Mouse (Mus musculus) midbrain, embryonic 11.5 days (tissue): Measurements from ENCODE around the gene Ms4a14. TPM values are rescaled to one million over a fixed set of nuclear protein-coding genes. Genes with fewer than 3 reads are reported as not detected.
"Not testable (repeated sequence)": the region's sequence is repeated elsewhere in the genome, so short reads cannot be mapped to it uniquely, and the experiment has no call there.

Experiments
- ATAC-seq: fragments of 200-750 bp; cut with Nextera tagmentation; 2 replicates; pipeline ENCODE4 v1.8.0; 2017; ENCODE audit warnings: moderate TSS enrichment, moderate library complexity; ENCODE audit not compliant: low FRiP score
- DNase-seq: peaks from one replicate; pipeline ENCODE4 v3.0.0; 2015; ENCODE audit warnings: low spot score; ENCODE audit errors: missing footprints
- H3K27ac ChIP-seq: fragments of 300-500 bp; sonication (generic); 2 replicates; pipeline ENCODE4 v1.5.1; 2014; ENCODE audit warnings: low read depth, low read length
- H3K27me3 ChIP-seq: fragments of 300-500 bp; sonication (generic); 2 replicates; pipeline ENCODE4 v1.6.1; 2014; ENCODE audit warnings: mild to moderate bottlenecking, low read length, moderate library complexity, mixed read lengths; ENCODE audit not compliant: control insufficient read depth, insufficient read depth
- H3K36me3 ChIP-seq: fragments of 300-500 bp; sonication (generic); 2 replicates; pipeline ENCODE4 v1.6.1; 2014; ENCODE audit warnings: mild to moderate bottlenecking, low read length, moderate library complexity, mixed read lengths; ENCODE audit not compliant: control insufficient read depth, insufficient read depth
- H3K4me1 ChIP-seq: fragments of 300-500 bp; sonication (generic); 2 replicates; pipeline ENCODE4 v1.6.1; 2014; ENCODE audit warnings: low read length; ENCODE audit not compliant: control insufficient read depth, insufficient read depth
- H3K4me2 ChIP-seq: fragments of 300-500 bp; sonication (generic); 2 replicates; pipeline ENCODE4 v1.6.1; 2014; ENCODE audit warnings: mild to moderate bottlenecking, moderate library complexity
- H3K4me3 ChIP-seq: fragments of 300-500 bp; sonication (generic); 2 replicates; pipeline ENCODE4 v1.5.1; 2014; ENCODE audit warnings: low read depth, low read length
- H3K9ac ChIP-seq: fragments of 300-500 bp; sonication (generic); 2 replicates; pipeline ENCODE4 v1.6.1; 2014; ENCODE audit warnings: low read length
- H3K9me3 ChIP-seq: fragments of 300-500 bp; sonication (generic); 2 replicates; pipeline ENCODE4 v1.6.1; 2016; ENCODE audit warnings: low read length; ENCODE audit not compliant: control insufficient read depth
- WGBS: fragments of 180-500 bp; shearing (Covaris S2); extraction: QIAGEN DNeasy Blood & Tissue Kit; methylation state at CpG from one replicate; pipeline ENCODE4 v1.1.7; 2014; 5-methylcytosine and 5-hydroxymethylcytosine counted together
- polyA plus RNA-seq: library from polyadenylated mRNA; unstranded; fragments of >200 nt; fragmentation: Nextera tagmentation; extraction: Ambion mirVana; gene quantifications from 2 replicates; pipeline ENCODE4 v1.2.1, GENCODE M21; 2014

Gene Ms4a14
- polyA plus RNA-seq, 1 experiment from 2014 or later, result not detected

DNA sequence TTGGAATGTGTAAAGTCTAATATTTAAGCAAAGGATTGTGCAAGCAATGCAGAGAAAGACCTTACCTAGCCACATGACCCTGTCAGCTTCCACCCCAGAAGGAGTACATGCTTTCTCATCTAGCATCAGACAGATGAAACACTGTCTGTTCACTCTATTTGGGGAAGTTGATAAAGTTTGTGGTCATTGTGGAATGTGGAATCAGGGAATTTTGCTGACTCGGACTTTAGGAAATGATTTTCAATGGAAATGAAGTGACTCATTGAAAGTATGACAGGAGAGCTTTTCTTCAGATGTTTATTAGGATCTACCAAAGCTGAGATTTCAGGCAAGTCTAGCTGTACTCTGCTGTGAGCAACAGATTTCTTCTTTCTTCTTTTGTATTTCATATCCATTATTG lies 6.9 kb upstream of the Ms4a14 start:
- Histone ChIP-seq H3K27ac (no peak overlapping the region), H3K4me2 (no peak overlapping the region), H3K9ac (no peak overlapping the region), H3K27me3 (no peaks in the 10 kb centered on the region), H3K4me3 (no peak overlapping the region), H3K4me1 (no peaks in the 10 kb centered on the region), H3K9me3 (no peaks in the 10 kb centered on the region), H3K36me3 (no peaks in the 10 kb centered on the region)
- no peak for ATAC-seq
- WGBS, result 85% methylated on average over 1 of the region's 1 CpGs
- no peak for DNase-seq

DNA sequence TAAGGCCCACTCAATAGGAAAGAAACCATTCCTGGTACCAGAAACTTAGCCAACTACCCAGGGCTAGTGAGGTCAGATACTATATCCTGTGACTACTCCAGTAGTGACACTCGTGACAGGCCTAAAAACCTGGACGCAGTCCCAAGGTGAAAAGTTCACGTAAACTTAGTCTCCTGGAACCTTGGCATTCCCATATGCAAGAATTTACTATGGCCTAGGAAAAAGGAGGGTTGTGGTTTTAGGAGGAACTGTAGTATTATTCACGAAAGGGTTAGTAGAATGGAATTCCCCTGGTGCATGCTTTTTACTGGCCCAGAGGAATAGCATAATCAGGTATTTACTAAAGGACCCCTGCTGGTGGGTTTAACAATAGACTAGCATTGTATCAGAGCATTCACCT lies 2.5 kb upstream of the Ms4a14 start:
- no peak overlapping the region for H3K9ac ChIP-seq
- H3K4me1 ChIP-seq, result no peaks in the 10 kb centered on the region
- H3K27me3 ChIP-seq, result no peaks in the 10 kb centered on the region
- H3K4me2 ChIP-seq, result no peak overlapping the region
- ATAC-seq, result no peak
- WGBS, result 85% methylated on average over 4 of the region's 4 CpGs
- no peak overlapping the region for H3K27ac ChIP-seq
- H3K4me3 ChIP-seq, result no peak overlapping the region
- H3K36me3 ChIP-seq, result no peaks in the 10 kb centered on the region
- no peaks in the 10 kb centered on the region for H3K9me3 ChIP-seq
- no peak for DNase-seq

DNA sequence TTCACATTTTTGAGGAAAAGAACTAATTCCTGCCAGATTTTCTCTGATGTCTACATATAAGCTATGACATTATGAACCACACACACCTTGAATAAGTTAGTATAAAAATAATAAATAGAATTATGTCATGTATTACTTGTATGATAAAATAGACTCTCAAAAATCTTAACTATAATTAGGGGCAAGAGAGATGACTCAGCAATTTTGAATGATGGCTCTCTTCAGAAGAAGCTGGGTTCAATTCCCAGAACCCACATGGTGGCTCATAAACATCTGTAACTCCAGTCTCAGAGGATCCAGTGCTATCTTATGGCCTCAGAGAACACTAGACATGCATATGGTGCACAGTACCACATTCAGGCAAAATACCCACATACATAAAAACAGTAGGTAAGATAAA lies 5.4 kb downstream of the Ms4a14 start:
- Histone ChIP-seq H3K4me3 (no peak overlapping the region), H3K9ac (no peak overlapping the region), H3K4me2 (no peak overlapping the region), H3K27ac (no peak overlapping the region), H3K9me3 (no peaks in the 10 kb centered on the region), H3K27me3 (no peaks in the 10 kb centered on the region), H3K4me1 (no peaks in the 10 kb centered on the region), H3K36me3 (no peaks in the 10 kb centered on the region)
- DNase-seq (no peak), ATAC-seq (no peak)

DNA sequence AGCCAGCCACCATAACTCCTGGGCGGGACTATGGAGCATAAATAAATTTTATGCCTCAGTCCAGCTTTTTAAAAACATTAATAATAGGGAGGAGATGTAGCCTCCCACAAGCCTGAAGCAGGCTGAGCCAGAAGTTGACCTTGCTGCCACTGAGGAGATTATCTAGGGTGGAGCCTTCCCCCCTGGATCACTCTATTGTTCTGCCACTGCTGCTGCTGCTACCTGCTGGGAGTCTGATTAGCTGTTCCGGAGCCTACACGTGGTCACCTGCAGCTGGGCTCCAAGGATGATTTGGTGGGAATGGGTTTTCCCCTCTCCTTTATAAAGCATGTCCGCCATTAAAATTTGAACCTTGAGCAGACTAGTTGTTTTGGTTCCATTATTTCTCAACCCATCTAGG lies 14.7 kb downstream of the Ms4a14 start:
- H3K27ac ChIP-seq, H3K36me3 ChIP-seq, H3K27me3 ChIP-seq, H3K9me3 ChIP-seq, H3K4me1 ChIP-seq, H3K4me3 ChIP-seq, DNase-seq, H3K9ac ChIP-seq, ATAC-seq, H3K4me2 ChIP-seq: not testable (repeated sequence)
- 35% methylated on average over 4 of the region's 4 CpGs for WGBS

DNA sequence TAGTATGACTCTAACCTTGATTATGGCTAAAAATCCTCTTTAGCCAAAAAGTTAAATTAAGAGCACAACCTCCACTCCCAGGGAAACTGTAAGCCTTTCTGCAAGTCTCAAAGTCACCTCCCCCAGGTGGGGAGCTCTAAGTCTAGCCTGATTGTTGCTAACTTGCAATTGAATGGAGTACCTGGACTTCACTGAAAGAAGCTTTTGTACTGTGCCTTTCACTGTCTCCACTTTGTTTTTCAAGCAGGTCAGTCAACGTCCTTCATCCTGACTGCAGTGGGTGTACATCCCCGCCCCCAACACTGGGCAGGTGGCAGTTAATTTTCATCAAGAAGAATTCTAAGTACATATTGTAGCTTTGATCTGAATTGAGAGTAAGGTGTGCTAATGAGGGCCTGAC lies 15.3 kb downstream of the Ms4a14 start:
- H3K27me3 ChIP-seq, result no peaks in the 10 kb centered on the region
- H3K9ac ChIP-seq, result no peak overlapping the region
- H3K4me3 ChIP-seq, result no peak overlapping the region
- DNase-seq (no peak), ATAC-seq (no peak)
- no peaks in the 10 kb centered on the region for H3K36me3 ChIP-seq
- H3K27ac ChIP-seq, result no peak overlapping the region
- H3K4me2 ChIP-seq, result no peak overlapping the region
- H3K9me3 ChIP-seq, result no peaks in the 10 kb centered on the region
- WGBS, result 40% methylated on average over 2 of the region's 2 CpGs
- H3K4me1 ChIP-seq, result no peaks in the 10 kb centered on the region

DNA sequence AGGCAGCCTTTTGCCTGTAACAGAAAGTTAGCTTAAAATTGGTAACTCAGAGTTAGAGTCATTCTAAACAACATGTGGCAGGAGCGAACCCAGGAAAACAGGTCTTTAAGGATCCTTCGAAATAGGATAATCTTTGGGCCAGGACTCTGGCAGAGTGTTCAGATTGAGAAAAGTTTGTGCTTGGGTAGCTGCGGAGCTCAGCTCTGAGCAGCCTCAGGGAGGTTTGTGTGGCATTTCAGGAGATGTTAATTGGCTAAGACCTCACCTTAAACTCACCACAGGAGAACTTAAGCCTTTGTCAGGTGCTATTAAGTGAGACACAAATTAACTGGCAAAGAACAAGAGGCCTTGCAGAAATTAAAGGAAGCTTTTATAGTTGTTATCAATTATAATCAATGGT lies 20.6 kb downstream of the Ms4a14 start:
- not testable (repeated sequence) for H3K9ac ChIP-seq, H3K36me3 ChIP-seq, H3K9me3 ChIP-seq, H3K4me1 ChIP-seq, H3K4me3 ChIP-seq, H3K27me3 ChIP-seq, H3K27ac ChIP-seq, DNase-seq
- H3K4me2 ChIP-seq, result peak overlapping the region; percentile 9; the same call in 1 of the 2 replicates
- peak; percentile 57; the same call in 1 of the 2 replicates for ATAC-seq
- 12% methylated on average over 3 of the region's 3 CpGs for WGBS

DNA sequence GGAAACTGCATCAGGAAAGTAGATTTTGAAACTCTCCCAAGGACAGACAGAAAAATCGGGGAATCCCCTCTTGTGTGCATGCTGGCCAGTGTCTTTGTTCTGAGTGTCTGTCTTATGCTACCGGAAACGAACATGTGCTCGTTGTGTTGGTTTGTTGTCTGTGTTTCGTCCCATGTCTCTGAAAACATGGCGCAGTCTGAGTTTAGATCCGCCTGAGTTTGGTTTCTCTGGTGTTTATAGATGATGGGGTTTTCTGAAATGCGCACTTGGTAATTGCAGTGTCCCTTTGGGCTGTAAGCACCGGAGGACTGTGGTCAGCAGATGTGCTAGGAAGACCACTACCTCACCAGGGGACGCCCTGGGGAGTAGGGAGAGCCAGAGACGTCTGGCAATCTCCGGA lies 21.3 kb downstream of the Ms4a14 start:
- 16% methylated on average over 12 of the region's 12 CpGs for WGBS
- no peak for ATAC-seq
- H3K4me2 ChIP-seq, result peak overlapping the region; percentile 37

DNA sequence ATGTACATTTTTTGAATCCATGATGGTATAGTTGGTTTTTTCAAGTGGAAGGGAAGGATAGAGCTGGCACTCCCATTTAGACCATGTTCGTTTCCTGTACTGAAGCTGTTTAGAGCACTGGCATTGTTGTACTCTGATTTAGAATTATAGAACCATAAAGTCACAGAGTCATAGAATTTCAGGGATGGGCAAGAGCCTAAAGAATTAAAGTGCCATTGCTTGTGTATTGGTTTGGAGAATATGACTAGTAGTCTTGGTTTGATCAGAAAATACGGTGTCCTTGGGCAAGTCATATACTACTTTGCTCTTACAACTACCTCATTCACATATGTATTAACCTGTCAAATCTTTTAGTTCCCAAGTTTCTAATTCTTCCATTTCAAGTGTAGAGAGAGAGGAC lies 30.5 kb downstream of the Ms4a14 start, which contains the start of gene Ms4a5:
Ms4a5 (minus strand) TSS at position 101 of the 400 bp plus-strand sequence.
- no peaks in the 10 kb centered on the region for H3K9me3 ChIP-seq
- no peak within 1 kb of the TSS for H3K27ac ChIP-seq
- no peaks in the 10 kb centered on the region for H3K4me1 ChIP-seq
- ATAC-seq, result no peak
- DNase-seq, result no peak
- WGBS, result 93% methylated on average over 2 of the region's 2 CpGs
- no peak within 1 kb of the TSS for H3K4me2 ChIP-seq
- no peak within 1 kb of the TSS for H3K9ac ChIP-seq
- H3K27me3 ChIP-seq, result no peaks in the 10 kb centered on the region
- no peaks in the 10 kb centered on the region for H3K36me3 ChIP-seq
- no peak within 1 kb of the TSS for H3K4me3 ChIP-seq

More for the DNA sequence above, 21.3 kb downstream of the Ms4a14 start:
- Histone ChIP-seq H3K36me3 (no peaks in the 10 kb centered on the region), H3K4me1 (no peaks in the 10 kb centered on the region), H3K27me3 (no peaks in the 10 kb centered on the region), H3K27ac (no peak overlapping the region), H3K9ac (peak overlapping the region; percentile 42; the same call in 1 of the 2 replicates), H3K9me3 (no peaks in the 10 kb centered on the region), H3K4me3 (peak overlapping the region; percentile 26)
- DNase-seq, result peak; percentile 89

DNA sequence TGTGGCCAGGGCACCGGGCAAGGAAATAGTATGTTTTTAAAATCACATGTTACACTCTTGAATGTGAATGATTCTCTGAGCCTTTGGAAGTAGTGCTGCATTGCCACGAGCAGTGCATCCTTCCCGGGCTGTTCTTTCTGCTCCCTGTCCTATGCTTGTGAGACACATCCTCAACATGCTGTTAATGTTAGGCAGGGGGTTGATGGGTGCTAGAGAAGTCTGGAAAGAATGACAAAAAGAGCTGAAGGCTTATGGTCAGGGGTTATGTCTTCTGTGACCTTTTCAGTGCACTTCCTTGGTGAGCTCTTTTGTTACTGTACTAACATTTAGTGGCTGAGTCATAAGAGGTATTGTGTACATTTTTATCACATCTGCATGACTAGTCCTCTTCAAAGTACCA lies 34.0 kb downstream of the Ms4a14 start:
- no peak for ATAC-seq
- Histone ChIP-seq H3K4me3 (no peak overlapping the region), H3K4me1 (no peaks in the 10 kb centered on the region), H3K4me2 (no peak overlapping the region), H3K9me3 (no peaks in the 10 kb centered on the region), H3K9ac (no peak overlapping the region), H3K27ac (no peak overlapping the region), H3K36me3 (no peaks in the 10 kb centered on the region), H3K27me3 (no peaks in the 10 kb centered on the region)
- 92% methylated on average over 3 of the region's 3 CpGs for whole genome bisulfite sequencing
- DNase-seq, result no peak

DNA sequence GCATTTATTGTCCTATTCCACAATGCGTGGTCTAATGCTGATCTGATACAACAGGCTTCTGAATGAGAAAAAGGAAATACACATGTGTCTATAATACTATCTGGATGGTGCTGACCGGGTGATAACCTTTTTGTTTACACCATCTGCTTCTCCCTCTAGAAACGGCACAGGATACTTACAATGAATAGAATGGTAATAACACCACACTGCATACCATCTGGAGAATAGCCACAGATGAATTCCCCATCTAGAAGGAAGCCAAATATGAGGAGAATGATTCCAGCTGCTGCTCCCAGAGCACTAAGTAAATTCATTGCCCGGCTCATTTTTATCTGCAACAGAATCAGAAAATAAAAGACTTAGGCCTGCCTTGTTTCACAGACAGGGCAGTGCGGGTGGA lies 37.8 kb downstream of the Ms4a14 start:
- Histone ChIP-seq H3K27ac (no peak overlapping the region), H3K9me3 (no peaks in the 10 kb centered on the region), H3K27me3 (no peaks in the 10 kb centered on the region), H3K36me3 (no peaks in the 10 kb centered on the region), H3K4me3 (no peak overlapping the region), H3K4me2 (no peak overlapping the region), H3K4me1 (no peaks in the 10 kb centered on the region), H3K9ac (no peak overlapping the region)
- WGBS, result 75% methylated on average over 5 of the region's 5 CpGs
- no peak for DNase-seq
- peak; percentile 59; the same call in 1 of the 2 replicates for ATAC-seq
